Mouse (Mus musculus): Measurements from ENCODE around the gene Fes.
A peak's percentile ranks its signal among the peaks of the same experiment; 100 is the strongest.

Fes gene

GRCm38 (mm10) chr7:80404101-80404894 is 16.6 kb upstream of the Fes start:
- DNase-seq (ENCODE audit: low read depth) = peak; percentile 93

- DNase-seq (ENCODE audit: low read depth) = peak; percentile 71
These were observed 15.8 kb upstream of the Fes start for GRCm38 (mm10) chr7:80403551-80403950.

GRCm38 (mm10) chr7:80402651-80403321 is 15.0 kb upstream of the Fes start:
- DNase-seq (ENCODE audit: low read depth) = peak; percentile 46

DNA sequence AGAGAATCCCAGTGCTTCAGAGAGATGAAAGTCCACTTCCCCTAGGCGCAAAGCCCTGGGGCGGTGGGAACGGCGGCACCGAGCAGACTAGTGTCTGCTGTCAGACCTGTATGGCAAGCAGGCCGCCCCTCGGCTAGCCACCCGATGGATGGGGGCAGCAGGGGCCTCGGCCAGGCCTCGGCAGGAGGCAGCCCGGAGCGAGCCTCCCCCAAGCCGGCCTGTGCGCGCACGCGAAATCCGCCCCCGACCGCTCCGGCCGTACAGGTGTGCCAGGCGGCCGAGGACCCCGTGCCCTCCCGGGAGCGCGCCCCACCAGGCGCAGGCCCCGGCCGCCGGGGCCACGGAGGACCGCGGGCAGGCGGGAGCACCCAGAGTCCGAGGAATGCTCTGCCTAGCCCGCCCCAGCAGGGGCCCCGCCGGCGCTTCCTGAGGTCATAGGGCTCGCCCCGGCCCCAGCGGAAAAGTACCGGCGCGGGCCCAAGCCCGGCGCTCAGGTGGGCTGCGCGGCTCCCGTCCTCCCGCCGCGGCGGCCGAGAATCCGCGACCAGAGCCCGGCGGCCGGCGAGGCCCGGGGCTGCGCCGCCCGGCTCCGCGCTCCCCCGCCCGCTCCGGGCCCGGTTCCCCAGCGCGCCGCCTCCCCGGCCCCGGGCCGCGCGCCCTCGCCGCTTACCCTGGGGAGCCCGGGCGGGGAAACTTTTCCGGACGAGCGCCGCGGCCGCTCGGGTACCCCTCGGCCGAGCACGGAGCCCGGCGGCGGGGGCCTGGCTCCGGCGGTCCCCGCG is 14.3 kb upstream of the Fes start:
- no peak for DNase-seq (ENCODE audit: low read depth)

DNA sequence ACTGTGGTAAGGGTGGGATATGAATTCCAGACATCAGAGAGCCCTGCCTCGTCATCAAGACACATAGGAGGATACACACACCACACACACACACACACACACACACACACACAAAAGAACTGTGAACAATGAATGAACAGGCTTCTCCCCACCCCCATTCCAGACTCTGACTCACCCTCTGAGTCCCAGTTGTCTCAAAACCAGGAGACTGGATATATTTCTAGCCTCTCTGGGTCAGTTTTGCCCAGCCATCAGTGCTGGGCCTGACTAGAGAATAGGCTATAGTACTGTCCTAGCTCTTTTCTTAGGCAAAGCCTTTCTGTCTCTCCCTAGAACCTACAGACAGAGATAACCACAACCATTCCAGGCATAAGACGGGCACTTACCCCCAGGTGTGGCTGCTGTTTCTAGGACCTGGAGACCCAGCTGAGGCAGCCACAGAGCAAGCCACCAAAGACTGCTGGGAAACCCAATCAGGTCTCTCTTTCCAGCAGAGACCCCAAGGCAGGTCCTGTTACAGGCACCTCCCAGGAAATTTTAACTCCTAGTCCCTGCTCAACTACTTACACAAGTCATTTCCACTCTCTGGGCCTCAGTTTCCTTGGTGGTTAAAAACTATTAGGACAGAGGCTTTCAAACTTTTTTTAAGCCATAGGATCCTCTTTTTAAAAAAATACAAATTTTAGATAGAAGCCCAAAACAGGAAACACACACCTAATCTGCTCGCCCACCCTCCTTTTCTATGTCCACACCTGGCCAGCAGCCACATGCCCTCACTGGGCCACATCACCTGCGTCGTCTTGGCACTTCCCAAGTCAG is 13.5 kb upstream of the Fes start:
- peak; percentile 76 for DNase-seq (ENCODE audit: low read depth)

DNA sequence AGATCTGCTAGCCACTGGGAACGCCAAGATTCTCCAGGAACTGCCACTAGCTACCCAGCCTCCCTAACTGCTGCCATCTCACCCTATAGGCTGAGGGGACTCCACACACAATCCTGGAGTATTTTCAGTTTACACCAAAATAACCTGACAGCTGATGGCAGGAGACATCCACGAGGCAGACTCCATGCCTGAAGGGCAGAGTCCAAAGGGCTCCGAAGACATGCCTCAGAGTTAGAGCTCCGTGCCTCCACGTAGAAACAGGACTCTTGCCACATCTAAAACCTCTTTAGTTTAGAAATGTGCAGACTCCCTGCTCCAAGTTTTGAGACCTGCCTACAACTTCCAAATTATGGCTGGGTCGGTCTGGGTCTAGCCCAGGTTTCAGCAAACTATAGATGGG is 12.8 kb upstream of the Fes start:
- DNase-seq (ENCODE audit: low read depth) = no peak

- peak; percentile 67 for DNase-seq (ENCODE audit: low read depth)
These were observed 12.4 kb upstream of the Fes start for GRCm38 (mm10) chr7:80400099-80400498.

DNA sequence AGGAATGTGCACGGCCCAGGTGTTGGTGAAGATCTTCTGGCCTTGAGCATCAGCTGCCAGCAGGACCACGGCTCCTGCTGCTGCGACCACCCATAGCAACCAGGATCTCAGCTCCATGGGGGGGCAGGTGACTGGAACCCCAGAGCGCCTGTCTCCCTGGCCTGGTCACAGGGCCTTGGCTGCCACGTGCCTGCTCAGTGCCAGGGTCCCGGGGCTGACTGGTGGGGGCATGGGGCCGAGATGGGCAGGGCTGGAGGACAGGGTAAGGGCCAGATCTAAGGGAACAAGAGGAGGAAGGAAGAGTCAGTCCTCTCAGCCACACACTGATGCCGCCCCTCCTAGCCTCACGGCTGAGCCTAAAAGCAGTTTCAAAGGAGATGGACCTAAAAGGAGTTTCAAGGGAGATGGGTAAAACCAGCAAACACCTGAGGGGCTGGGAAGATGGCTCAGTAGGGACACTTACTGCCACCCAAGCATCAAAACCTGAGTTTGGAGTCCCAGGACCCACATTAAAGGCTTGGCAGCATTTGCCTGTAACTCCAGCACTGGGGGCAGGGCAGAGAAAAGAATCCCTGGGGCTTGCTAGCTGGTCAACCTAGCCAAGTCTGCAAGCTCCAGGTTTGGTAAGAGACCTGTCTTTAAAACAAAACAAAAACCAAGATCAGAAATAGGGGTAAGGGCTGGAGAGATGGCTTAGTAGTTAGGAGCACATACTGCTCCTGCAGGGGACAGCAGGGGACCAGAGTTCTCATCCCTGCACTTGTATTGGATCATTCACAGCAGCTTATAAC is 11.1 kb upstream of the Fes start:
- DNase-seq (ENCODE audit: low read depth) = no peak

DNA sequence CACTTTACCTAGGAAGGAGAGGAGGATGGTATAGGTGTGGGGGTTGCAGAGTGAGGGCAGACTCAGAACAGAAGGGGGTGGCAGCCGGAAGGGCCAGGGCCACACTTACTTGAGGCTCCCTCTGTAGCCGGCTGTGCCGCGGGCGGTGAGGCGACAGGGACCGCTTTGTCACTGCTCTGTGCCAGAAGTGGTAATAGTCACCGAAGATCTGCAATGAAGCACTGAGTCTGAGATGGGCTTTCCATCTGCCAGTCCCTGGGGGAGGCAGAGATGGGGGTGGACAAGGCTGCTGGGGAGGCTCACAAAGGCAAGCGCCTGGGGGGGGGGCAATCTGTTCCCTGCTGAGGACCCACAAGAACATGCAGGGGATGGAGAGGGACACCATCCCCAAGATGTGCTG is 10.2 kb upstream of the Fes start:
- DNase-seq (ENCODE audit: low read depth) = no peak

DNA sequence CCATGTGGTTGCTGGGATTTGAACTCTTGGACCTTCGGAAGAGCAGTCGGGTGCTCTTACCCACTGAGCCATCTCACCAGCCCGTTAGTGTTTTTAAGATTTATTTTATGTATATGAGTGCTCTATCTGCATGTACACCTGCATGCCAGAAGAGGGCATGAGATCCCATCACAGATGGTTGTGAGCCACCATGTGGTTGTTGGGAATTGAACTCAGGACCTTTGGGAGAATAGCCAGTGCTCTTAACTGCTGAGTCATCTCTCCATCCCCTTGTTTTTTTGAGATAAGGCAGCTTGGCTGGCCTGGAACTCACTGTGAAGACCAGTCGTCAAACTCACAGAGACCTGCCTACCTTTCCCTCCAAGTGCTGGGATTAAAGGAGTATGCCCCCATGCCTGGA is 8.7 kb upstream of the Fes start:
- peak; percentile 65 for DNase-seq (ENCODE audit: low read depth)

DNA sequence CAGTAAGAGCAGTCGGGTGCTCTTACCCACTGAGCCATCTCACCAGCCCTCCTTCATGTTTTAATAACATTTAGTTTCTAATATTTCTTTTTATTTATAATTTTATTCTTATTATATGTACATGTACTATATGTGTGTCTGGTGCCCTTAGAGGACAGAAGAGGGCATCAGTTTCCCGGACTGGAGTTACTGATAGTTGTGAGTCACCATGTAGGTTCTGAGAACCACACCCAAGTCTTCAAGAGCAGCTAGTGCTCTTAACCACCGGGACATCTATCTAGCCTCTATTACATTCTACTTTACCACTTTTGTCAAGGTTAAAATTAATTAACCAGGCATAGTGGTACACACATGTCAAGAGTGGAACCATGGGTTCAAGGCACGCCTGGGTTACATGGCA is 6.9 kb upstream of the Fes start:
- peak; percentile 59 for DNase-seq (ENCODE audit: low read depth)

DNA sequence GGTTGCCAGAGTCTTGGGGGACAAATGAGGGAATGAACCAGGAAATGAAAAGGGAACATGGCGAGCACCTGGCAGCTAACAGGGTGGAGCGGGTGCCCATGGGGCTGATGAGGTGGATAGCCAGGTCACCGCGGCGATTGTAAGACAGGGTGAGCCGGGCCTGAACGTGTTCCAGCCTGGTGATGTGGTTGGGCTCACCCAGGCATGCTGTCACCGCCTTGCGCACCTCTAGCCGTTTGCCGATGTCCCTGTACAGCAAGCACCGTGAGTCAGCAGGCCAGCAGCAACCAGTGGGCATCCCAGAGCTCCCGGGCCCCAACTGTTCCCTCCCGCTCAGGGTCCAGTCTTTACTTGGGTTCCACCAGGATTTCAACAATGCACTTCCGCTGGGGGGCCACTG is 4.4 kb upstream of the Fes start:
- no peak for DNase-seq (ENCODE audit: low read depth)

GRCm38 (mm10) chr7:80387033-80387632 is 613 bp downstream of the Fes start:
- peak; percentile 56 for DNase-seq (ENCODE audit: low read depth)

DNA sequence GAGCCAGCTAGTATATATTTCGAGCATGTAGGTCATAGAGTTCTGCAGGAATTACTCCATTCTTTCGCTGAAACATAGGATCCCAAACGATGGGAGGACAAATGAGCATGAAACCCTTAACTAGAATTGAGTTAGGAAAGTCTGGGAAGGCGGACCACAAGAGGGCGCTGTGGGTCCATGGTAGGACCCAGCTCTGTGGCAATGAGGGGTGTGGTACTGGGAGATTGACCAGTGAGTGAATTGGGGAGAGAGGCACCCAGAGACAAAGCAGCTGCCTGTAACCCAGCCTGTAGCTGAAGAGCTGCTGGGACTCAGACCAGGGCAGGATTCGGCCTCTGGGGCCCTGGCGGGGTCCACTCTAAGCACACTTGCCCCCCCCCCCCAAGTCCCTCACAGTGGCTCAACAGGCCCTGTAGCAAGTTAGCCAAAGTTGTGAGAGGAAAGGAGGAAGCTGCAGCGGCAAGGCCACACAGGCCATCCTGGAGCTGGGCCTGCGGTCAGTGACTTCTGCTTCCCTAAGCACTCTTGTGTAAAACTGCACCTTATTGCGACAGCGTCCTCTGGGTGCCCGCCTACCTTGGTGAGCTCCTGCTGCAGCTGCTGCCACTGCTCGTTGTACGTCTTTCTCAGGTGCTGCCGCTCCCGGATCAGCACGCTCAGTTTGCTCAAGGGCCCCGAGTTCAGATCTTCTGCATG is 1.4 kb downstream of the Fes start:
- peak; percentile 97 for DNase-seq (ENCODE audit: low read depth)

GRCm38 (mm10) chr7:80382919-80383318 is 4.8 kb downstream of the Fes start:
- DNase-seq (ENCODE audit: low read depth) = no peak

- peak; percentile 46 for DNase-seq (ENCODE audit: low read depth)
These were observed 8.2 kb downstream of the Fes start for GRCm38 (mm10) chr7:80379531-80379930.

- peak; percentile 70 for DNase-seq (ENCODE audit: low read depth)
These were observed 10.3 kb downstream of the Fes start for GRCm38 (mm10) chr7:80377471-80377870.

DNA sequence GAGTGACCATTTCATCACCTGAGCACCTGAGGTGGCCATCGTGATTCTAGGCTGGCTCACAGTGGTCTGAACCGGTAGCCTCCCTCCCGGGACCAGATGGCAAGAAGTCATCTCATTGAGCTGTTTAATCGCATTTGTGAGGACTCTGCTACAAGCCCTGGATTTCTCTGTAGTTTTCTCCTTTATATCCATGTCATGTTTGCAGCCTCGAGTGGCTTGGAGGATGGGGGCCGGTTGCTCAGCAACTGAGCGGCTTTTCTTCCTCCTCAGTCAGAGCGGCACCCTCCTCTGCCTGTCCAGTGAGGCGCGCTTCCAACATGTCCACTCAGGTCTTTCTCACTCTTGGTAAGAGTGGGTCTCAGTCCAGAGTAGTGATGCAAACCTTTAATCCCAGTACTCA is 11.6 kb downstream of the Fes start:
- DNase-seq (ENCODE audit: low read depth) = no peak

DNA sequence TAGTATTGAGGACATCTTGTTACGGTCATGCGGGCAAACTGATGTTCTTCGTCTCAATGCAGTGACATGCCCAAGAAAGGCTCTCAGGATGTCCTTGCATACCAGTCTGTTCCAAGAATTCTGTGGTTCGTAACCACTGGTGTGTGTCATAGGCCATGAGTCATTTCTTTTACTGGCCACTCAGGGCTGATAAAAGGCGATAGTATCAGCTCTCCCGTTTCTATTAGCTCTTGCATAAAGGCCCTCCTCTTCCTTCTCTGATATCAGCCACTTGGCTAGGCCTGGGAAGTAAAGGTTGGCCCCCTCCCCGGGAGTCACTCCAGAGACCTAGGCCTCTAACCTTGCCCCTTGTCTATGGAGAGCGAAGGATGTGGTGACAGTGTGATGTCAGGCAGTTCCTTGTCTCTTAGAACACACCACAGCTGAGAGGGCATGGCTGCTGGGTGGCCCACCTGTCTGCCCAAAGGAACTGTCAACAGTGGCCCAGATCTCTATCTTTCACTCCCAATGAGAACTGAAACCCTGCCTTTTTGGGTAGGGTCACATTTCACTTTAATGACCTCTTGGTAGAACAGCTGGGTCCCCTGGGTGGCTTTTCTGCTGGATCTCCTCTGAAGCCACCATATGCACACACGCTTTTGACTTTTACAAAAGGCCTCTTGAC is 12.2 kb downstream of the Fes start:
- DNase-seq (ENCODE audit: low read depth) = peak; percentile 100

- DNase-seq (ENCODE audit: low read depth) = no peak
These were observed 13.0 kb downstream of the Fes start for GRCm38 (mm10) chr7:80374733-80375132.
